Mouse (Mus musculus): Measurements from ENCODE around the gene Itgb5. TPM values are rescaled to one million over a fixed set of nuclear protein-coding genes. Genes with fewer than 3 reads are reported as not detected.

Itgb5 gene
- polyA plus RNA-seq, 1 experiment from 2014 or later: 120 TPM

DNA sequence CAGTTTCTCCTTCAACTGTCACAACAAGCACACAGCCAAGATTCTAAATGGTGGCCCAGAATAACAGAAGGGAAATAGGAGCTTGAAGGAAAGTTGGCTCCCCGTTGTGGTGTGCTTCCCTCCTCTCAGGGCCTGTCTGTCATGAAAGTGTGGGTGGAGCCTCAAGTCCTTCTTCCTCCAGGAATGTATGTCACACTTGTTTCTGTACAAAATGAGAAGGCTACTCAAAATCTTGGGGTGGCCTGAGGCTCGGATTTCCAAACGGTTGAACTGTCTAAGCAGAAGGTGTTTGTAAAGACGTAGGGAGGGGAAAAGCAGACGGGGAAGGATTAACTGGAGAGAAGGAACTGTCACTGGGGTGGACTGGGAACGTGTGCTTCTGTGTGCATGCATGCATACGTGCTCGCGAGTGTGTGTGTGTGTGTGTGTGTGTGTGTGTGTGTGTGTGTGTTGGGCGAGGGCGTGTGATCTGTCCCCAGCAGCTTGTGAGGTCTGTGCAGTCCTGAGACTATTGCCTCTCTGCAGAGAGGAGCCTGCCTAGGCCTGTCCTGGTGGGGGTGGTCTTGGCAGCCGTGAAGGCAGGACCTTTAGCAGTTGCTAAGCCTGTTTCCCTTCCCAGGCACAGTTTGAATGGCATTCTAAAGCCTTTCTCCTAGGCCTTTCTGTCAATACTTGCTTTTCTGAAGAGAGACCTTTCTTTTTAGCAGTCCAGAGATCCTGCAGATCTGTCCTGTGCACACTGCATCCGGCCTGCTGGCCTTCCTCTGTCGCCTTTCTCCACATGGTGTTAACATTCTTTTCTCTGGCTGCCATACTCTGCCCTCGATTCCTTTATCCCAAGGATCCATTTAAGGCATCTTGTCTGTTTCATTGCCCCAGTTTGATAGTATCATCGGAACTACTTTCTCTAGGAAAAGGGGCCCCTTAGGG is 53.8 kb downstream of the Itgb5 start:
- Histone ChIP-seq H3K4me2 (replicated peaks) (no peak overlapping the region), H3K4me1 (peaks cover 60% of the 10 kb centered on the region), H3K27me3 (no peaks in the 10 kb centered on the region), H3K9me3 (no peaks in the 10 kb centered on the region), H3K36me3 (peaks cover 3% of the 10 kb centered on the region; the same call in 1 of the 2 replicates), H3K4me3 (no peak overlapping the region), H3K9ac (no peak overlapping the region), H3K27ac (peak overlapping the region; percentile 84)
- WGBS: 34% methylated on average over 16 of the region's 16 CpGs
- peak; percentile 48; the same call in 1 of the 2 replicates for ATAC-seq (ENCODE audit: insufficient number of reproducible peaks, insufficient read depth, low FRiP score, low TSS enrichment)

DNA sequence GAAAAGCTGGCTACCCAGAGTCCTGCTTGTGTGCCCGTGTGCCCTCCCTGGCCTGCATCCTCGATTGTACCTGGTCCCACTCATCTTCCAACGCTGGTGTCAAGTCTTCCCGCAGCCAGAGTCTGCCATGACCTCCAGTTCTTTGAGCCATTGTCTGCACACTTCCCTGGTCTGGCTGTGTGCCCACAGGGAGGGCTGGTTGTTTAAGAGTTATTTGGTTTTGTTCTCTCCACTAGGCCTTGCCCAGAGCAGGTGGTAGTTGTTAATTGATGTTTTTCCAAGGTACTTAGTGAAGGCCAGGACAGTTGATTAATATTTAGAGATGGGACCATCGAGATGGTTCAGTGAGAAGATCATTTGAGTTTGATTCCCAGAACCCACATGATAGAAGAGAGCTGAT is 54.7 kb downstream of the Itgb5 start:
- H3K4me3 ChIP-seq: no peak overlapping the region
- H3K4me1 ChIP-seq: peaks cover 61% of the 10 kb centered on the region
- peak overlapping the region; percentile 84; the same call in 1 of the 2 replicates for H3K27ac ChIP-seq
- WGBS: 86% methylated on average over 5 of the region's 5 CpGs
- no peak overlapping the region for H3K9ac ChIP-seq
- ATAC-seq (ENCODE audit: insufficient number of reproducible peaks, insufficient read depth, low FRiP score, low TSS enrichment): no peak
- H3K36me3 ChIP-seq: peaks cover 3% of the 10 kb centered on the region; the same call in 1 of the 2 replicates
- no peaks in the 10 kb centered on the region for H3K27me3 ChIP-seq
- H3K9me3 ChIP-seq: no peaks in the 10 kb centered on the region
- H3K4me2 ChIP-seq (replicated peaks): no peak overlapping the region

DNA sequence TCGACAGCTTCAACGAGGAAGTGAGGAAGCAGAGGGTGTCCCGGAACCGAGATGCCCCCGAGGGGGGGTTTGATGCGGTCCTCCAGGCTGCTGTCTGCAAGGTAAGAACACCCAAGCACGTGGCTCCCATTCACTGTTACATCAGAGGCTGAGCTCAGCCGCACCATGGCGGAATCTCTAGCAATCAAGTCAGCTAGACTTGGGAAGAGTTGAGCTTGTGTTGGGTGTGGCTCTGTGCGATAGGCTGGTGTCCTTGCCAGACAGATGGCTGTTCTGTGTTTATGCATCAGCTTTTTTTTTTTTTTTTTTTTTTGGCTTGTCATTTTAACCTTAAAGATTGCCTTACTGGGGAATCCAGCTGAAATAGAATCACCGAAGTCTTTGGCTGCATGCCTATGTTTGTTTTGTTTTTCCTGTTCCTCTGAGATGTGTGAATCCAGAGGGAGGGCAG is 55.6 kb downstream of the Itgb5 start:
- Histone ChIP-seq H3K27me3 (no peaks in the 10 kb centered on the region), H3K4me1 (peaks cover 67% of the 10 kb centered on the region), H3K4me2 (replicated peaks) (no peak overlapping the region), H3K36me3 (peaks cover 3% of the 10 kb centered on the region; the same call in 1 of the 2 replicates), H3K9ac (no peak overlapping the region), H3K9me3 (no peaks in the 10 kb centered on the region), H3K27ac (peak overlapping the region; percentile 77), H3K4me3 (no peak overlapping the region)
- no peak for ATAC-seq (ENCODE audit: insufficient number of reproducible peaks, insufficient read depth, low FRiP score, low TSS enrichment)
- 65% methylated on average over 11 of the region's 11 CpGs for WGBS

DNA sequence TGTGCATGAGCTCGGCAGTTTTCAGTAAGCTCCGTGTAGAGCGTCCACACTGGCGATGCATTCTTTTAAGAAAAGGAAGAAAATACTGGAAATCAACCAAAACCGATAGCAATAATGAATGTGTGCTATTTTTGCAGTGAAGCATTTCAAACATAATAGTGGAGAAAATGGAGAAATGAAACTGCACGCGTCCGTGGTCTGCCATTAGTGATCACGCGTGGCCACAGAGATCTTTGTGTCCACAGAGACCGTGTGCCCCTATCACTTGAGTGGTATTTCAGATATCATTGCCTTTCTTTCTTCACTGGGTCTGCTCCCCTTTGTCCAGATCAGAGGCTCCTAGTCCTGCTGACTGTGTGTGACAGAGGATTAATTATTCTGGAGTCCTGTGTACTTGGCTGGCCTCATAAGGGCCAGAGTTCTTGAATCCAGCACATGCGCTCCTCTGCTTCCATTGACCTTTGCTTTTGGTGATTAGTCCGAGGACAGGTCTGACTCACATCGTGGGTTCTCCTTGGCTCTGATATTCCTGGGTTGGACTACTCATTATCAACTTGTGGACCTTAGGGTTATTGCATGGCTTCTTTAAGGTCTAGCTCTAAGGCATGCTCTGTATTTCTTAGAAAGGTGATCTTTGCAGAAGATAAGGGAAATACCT is 56.3 kb downstream of the Itgb5 start:
- no peak for ATAC-seq (ENCODE audit: insufficient number of reproducible peaks, insufficient read depth, low FRiP score, low TSS enrichment)
- Histone ChIP-seq H3K27me3 (no peaks in the 10 kb centered on the region), H3K4me3 (no peak overlapping the region), H3K4me2 (replicated peaks) (no peak overlapping the region), H3K4me1 (peaks cover 75% of the 10 kb centered on the region), H3K9me3 (no peaks in the 10 kb centered on the region), H3K27ac (0 out of 2 replicates have a peak overlapping the region, but pooled peaks have one; percentile 20), H3K9ac (no peak overlapping the region), H3K36me3 (peaks cover 3% of the 10 kb centered on the region; the same call in 1 of the 2 replicates)
- WGBS: 88% methylated on average over 14 of the region's 14 CpGs

DNA sequence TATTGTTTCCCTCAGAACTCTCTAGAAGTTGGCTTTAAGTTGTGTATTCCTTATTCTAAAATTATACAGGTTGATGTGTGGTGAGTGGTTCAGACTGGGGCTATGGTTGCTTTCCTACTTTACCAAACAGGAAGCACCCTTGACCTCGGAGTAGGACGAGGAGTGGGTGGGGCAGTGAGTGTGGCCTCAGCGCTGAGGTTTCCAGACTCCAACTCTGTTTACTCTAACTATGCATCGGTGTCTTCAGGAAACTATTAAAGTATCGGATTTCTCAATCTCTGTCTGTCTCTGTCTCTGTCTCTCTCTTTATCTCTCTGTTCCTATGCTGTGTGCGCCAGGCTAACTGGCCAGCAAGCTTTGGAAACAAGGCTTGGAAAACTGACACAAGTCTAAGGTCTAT is 57.2 kb downstream of the Itgb5 start:
- H3K27me3 ChIP-seq: no peaks in the 10 kb centered on the region
- peaks cover 3% of the 10 kb centered on the region; the same call in 1 of the 2 replicates for H3K36me3 ChIP-seq
- H3K9ac ChIP-seq: no peak overlapping the region
- ATAC-seq (ENCODE audit: insufficient number of reproducible peaks, insufficient read depth, low FRiP score, low TSS enrichment): no peak
- H3K9me3 ChIP-seq: no peaks in the 10 kb centered on the region
- 12% methylated on average over 6 of the region's 6 CpGs for WGBS
- H3K4me2 ChIP-seq (replicated peaks): no peak overlapping the region
- H3K27ac ChIP-seq: no peak overlapping the region
- H3K4me1 ChIP-seq: peaks cover 83% of the 10 kb centered on the region
- H3K4me3 ChIP-seq: no peak overlapping the region

DNA sequence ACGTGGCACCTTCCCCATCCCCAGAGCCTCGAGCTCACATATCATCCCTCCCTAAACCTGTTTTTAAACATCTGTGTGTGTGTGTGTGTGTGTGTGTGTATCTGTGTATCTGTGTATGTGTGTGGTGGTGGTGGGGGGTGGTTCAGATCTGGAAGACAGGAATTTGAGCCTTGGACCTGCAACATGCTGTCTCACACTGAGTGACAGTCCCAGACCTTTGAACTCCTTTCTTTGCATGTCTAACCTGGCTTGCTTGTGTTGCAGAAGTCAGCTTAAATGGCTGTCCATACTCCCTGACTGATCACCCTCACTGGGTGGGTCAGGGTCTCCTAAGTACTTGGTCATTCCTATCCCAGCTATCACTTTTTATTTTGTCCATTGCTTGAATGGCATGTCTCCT is 58.5 kb downstream of the Itgb5 start:
- Histone ChIP-seq H3K9me3 (no peaks in the 10 kb centered on the region), H3K27ac (no peak overlapping the region), H3K27me3 (no peaks in the 10 kb centered on the region), H3K4me2 (replicated peaks) (no peak overlapping the region), H3K9ac (no peak overlapping the region), H3K4me1 (peaks cover 83% of the 10 kb centered on the region), H3K36me3 (peaks cover 3% of the 10 kb centered on the region; the same call in 1 of the 2 replicates), H3K4me3 (no peak overlapping the region)
- ATAC-seq (ENCODE audit: insufficient number of reproducible peaks, insufficient read depth, low FRiP score, low TSS enrichment): no peak
- 81% methylated on average over 2 of the region's 2 CpGs for WGBS

DNA sequence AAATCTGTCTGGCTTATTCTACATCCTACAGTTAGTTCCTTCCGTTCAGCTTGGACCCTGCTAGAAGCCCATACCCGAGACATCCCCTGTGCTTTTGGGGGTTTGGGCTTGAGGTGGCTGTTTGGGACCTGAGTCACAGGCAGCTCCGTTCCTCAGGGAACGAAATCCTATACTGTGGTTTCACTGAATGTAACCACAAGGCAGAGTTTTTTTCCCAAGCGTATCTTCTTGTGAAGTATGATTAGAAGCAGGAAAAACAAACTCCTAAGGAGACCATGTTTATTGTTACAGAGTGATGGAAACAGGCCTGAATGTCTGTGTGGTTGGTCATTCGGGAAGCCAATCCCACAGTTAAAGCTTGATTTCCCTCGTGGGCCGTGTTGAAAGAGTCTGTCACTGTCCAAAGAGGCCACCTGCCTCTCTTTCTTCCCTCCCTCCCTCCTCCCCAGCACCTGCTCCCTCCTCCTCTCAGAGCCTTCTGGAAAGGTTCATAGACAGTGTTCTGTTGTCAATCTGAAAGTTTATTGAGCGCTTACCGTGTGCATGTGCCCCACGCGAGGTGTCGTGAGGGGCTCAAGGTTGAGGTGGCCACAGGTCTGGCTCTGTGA is 59.6 kb downstream of the Itgb5 start:
- H3K36me3 ChIP-seq: peaks cover 3% of the 10 kb centered on the region; the same call in 1 of the 2 replicates
- ATAC-seq (ENCODE audit: insufficient number of reproducible peaks, insufficient read depth, low FRiP score, low TSS enrichment): no peak
- H3K27ac ChIP-seq: peak overlapping the region; percentile 41
- no peaks in the 10 kb centered on the region for H3K9me3 ChIP-seq
- H3K27me3 ChIP-seq: no peaks in the 10 kb centered on the region
- no peak overlapping the region for H3K4me3 ChIP-seq
- WGBS: 50% methylated on average over 13 of the region's 13 CpGs
- H3K9ac ChIP-seq: no peak overlapping the region
- peaks cover 77% of the 10 kb centered on the region for H3K4me1 ChIP-seq
- H3K4me2 ChIP-seq (replicated peaks): no peak overlapping the region

DNA sequence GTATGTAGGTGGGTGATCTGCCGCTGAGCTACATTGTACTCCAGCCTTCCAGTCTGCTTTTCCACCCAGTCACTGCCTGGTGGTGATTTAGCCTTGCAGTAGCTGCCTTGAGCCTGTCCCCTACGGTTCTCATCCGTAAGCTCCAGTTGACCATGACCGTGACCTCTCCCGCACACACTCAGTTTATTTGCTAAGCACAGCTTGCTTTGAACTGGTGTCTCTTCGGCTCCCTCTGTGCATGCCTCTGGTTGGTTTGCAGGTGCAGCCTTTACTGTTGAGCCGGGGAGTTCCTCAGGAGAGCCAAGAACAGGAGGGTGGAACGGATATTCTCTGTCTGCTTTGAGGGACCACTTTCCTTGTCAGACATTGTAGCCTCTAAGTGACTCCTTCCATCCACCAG is 61.6 kb downstream of the Itgb5 start:
- 53% methylated on average over 8 of the region's 8 CpGs for WGBS
- H3K36me3 ChIP-seq: no peaks in the 10 kb centered on the region
- no peaks in the 10 kb centered on the region for H3K27me3 ChIP-seq
- no peak overlapping the region for H3K4me3 ChIP-seq
- no peak overlapping the region for H3K9ac ChIP-seq
- H3K27ac ChIP-seq: peak overlapping the region; percentile 79
- H3K4me2 ChIP-seq (replicated peaks): no peak overlapping the region
- ATAC-seq (ENCODE audit: insufficient number of reproducible peaks, insufficient read depth, low FRiP score, low TSS enrichment): no peak
- peaks cover 82% of the 10 kb centered on the region for H3K4me1 ChIP-seq
- no peaks in the 10 kb centered on the region for H3K9me3 ChIP-seq

DNA sequence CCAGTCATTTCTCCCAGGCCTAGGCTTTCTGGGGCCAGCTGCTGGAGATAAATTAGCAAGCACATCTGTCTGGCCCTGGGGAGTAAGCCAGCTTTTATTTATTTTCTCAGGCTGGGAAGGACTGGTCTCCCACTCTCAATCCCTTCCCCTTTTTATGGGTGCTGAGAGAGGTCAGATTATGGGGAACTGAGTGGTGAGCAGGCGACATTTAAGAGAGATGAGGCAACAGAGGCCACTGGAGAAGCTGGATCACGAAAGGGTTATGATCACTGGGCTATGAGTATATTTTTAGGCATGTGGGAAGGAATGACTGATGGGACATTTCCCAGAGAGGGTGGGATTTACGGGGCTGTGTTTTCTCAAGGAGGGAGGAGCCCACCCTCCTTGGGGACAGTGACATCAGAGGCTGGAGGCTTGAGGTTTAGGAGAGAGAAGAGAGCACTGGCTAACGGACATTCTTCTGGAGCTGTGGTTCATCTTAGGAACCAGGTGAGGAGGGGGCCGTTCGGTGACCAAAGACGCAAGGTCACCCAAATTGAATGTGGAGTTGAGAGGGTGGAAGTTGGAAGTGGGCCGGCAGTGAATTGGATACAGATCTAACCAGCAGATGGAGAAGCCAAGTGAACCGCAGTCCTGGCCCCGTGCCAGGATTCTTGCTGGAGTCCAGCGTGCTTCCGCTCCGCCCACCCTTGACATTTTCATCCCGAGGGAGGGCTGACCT is 62.3 kb downstream of the Itgb5 start:
- Histone ChIP-seq H3K4me1 (peaks cover 75% of the 10 kb centered on the region), H3K4me2 (replicated peaks) (0 out of 2 replicates have a peak overlapping the region, but pooled peaks have one; percentile 19), H3K4me3 (no peak overlapping the region), H3K27ac (peak overlapping the region; percentile 79), H3K9me3 (no peaks in the 10 kb centered on the region), H3K27me3 (no peaks in the 10 kb centered on the region), H3K9ac (no peak overlapping the region), H3K36me3 (no peaks in the 10 kb centered on the region)
- WGBS: 18% methylated on average over 14 of the region's 14 CpGs
- ATAC-seq (ENCODE audit: insufficient number of reproducible peaks, insufficient read depth, low FRiP score, low TSS enrichment): peak; percentile 30; the same call in 1 of the 2 replicates

DNA sequence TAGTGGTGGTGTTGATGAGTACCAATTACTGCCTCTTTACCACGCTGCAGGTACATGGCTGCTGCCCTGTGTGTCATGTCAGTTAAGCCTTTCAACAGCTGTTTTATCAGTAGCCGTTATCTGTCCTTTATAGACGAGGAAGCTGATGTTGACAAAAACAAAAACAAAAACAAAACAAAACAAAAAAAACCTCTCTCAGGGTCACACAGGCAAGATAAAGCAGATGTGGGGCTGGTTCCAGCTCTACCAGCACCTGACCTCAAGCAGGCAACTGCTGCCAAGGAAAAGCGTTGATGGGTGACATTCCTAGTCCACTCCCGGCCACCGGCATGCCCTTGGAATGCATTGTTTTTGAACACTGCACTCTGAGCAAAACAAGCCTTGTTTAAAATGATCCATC is 63.1 kb downstream of the Itgb5 start:
- 46% methylated on average over 6 of the region's 6 CpGs for WGBS
- H3K4me3 ChIP-seq: no peak overlapping the region
- no peak overlapping the region for H3K9ac ChIP-seq
- H3K27ac ChIP-seq: peak overlapping the region; percentile 79
- no peaks in the 10 kb centered on the region for H3K9me3 ChIP-seq
- no peaks in the 10 kb centered on the region for H3K36me3 ChIP-seq
- no peaks in the 10 kb centered on the region for H3K27me3 ChIP-seq
- ATAC-seq (ENCODE audit: insufficient number of reproducible peaks, insufficient read depth, low FRiP score, low TSS enrichment): no peak
- no peak overlapping the region for H3K4me2 ChIP-seq (replicated peaks)
- H3K4me1 ChIP-seq: peaks cover 71% of the 10 kb centered on the region

DNA sequence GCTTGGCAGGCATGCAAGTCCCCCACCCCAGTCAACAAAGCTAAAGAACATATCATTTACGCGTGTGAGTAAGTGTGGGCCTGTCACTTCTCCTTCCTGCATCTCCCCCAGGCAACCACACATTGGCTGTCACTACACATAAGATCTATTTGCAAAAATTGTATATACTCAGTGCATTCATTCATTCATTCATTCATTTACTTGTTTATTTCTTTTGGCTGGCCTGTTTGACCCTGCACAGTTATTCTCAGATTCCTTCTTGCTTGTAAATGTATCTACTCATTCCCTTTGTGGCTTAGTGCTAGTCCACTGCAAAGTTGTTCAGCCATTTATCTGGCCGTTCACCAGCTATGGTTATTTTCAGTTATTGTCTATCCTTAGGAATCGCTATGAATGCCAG is 64.3 kb downstream of the Itgb5 start:
- no peak overlapping the region for H3K27ac ChIP-seq
- H3K4me2 ChIP-seq (replicated peaks): no peak overlapping the region
- no peak overlapping the region for H3K4me3 ChIP-seq
- H3K4me1 ChIP-seq: peaks cover 60% of the 10 kb centered on the region
- 82% methylated on average over 4 of the region's 4 CpGs for WGBS
- H3K36me3 ChIP-seq: no peaks in the 10 kb centered on the region
- no peaks in the 10 kb centered on the region for H3K27me3 ChIP-seq
- no peak overlapping the region for H3K9ac ChIP-seq
- ATAC-seq (ENCODE audit: insufficient number of reproducible peaks, insufficient read depth, low FRiP score, low TSS enrichment): no peak
- H3K9me3 ChIP-seq: no peaks in the 10 kb centered on the region
